Mouse (Mus musculus) right cerebral cortex, adult 2 months (tissue): ENCODE measurements around the gene Hnf1b.
A peak's percentile ranks its signal among the peaks of the same experiment; 100 is the strongest.

Source experiments
- DNase-seq, 2 experiments: peaks; one replicate each; pipeline ENCODE4 v3.0.0; 2021 to 2022; ENCODE audit warnings: low spot score in 2 of 2

Hnf1b gene

GRCm38 (mm10) chr11:83849529-83850335, at the start of gene Hnf1b:
TSS of gene Hnf1b (plus strand) at chr11:83850063.
- DNase-seq: peak in 1 of 2 experiments; percentile 6

DNA sequence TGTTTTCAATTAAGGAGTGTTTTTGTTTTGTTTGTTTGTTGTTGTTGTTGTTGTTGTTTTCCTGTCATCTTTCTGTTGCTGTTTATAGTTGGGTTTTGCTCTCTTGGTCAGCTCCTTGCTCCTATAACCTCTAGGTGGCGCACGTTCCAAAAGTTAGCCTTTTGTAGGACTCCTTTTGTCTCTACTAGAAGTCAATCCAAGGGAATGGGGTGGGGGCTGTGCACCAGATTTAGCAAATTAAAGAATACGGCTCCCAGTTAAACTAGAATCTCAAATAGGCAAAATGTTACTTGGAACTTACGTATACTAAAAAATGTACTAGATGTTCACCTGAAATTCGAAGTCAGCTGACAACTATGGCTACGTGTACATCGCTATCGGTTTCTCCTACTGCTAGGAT, 47.7 kb upstream of the Hnf1b start:
- peak; percentile 15 to 34 for DNase-seq

GRCm38 (mm10) chr11:83802581-83802980, 47.3 kb upstream of the Hnf1b start:
- no peak for DNase-seq

DNA sequence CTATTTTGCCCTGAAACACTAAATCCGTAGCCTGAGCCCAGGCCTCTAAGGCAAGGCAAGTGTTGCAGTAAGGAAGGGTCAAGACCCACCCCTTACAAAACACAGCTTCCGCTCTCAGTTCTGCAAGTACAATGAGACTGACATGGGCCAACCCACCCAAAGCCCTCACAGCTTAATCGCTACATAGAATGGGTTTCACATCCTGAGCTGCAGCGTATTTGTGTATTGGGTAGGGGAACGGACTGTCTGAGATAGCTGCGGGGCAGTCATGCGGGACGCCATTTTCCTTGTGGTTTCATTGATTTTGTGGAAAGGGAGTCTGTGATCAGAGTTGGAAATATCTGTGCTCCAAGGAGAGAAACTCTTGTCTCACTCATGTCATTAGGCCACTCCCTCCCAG, 39.4 kb upstream of the Hnf1b start:
- DNase-seq: no peak

GRCm38 (mm10) chr11:83815191-83815590, 34.7 kb upstream of the Hnf1b start:
- DNase-seq: no peak

GRCm38 (mm10) chr11:83815628-83816027, 34.2 kb upstream of the Hnf1b start:
- peak; percentile 40 to 61 for DNase-seq

DNA sequence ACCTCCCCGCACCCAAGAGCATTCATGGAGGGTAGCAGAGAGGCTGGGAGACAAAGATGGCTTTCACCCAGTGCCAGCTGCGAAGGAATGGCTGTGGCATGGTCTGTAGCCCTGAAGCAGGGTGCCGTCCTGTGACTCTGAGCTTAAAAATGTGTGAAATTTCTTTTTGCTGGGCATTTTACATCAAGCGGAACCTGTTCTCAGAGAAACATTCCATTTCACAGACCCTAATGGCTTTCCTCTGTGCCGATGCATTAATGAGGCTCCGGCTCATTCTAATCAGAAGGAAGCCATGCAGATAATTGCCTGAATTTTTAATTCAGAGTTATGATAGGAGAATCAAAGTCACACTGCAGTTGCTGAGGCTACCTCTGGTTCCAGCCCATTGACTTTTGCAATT, 32.8 kb upstream of the Hnf1b start:
- DNase-seq: no peak

GRCm38 (mm10) chr11:83817994-83818393, 31.9 kb upstream of the Hnf1b start:
- DNase-seq: no peak

DNA sequence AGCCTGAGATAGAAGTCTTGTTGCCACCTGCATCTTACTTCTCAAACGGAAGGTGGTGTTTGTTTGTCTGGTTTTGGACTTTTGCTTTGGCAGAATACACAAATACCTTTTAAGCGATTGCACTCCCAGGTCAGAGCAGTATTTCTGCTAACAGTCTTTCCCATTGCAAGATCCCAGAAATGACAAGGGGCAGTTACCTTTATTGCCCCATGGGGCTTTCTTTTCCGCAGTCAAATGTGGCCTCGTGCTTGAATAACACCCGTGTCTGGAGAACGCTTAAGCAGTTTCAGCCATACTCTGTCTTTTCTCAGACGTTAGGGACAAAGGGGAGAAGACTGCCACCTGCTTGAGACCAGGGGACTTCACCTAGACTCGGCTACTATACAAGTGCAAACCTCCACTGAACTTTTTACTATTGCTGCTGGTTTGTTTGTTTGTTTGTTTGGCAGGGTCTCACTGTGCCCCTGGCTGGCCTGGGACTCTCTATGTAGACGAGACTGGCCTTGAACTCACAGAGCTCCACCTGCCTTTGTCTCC, 31.2 kb upstream of the Hnf1b start:
- no peak for DNase-seq

DNA sequence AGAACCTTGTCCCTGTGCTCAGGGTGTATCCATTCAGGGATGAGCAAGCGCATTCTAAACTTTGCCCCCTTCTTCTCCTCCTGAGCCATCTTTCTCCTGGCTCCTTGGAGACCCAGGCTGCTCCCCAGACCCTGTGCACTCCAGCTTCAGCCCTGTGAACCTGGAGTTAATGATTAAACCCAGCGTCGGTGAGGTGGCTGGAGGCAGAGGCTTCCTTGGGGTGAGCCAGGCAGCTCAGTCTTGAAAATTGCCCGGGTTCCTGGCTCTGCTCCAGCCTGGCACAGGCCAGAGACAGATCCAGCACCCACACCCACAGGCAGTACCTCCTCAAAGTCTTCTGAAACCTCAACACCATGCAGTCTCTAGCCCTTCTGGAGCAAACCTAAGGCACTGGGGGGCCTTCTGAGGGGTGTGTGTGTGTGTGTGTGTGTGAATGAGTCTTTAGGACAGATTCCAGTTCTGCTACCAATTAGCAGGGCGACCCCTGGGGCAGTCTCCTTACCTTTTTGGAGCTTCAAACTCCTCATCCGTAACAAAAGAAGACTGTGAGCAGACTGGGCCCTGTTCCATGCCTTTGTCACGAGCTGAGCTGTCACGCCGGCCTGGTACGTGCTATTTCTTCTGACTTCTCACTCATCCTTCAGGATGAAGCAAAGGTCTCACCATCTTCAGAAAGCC, 29.9 kb upstream of the Hnf1b start:
- DNase-seq: no peak

- DNase-seq: no peak
Observed at GRCm38 (mm10) chr11:83826142-83826541, 23.7 kb upstream of the Hnf1b start.

- DNase-seq: no peak
Observed at GRCm38 (mm10) chr11:83828553-83829142, 21.2 kb upstream of the Hnf1b start.

GRCm38 (mm10) chr11:83832389-83832788, 17.5 kb upstream of the Hnf1b start:
- no peak for DNase-seq

- no peak for DNase-seq
Observed at GRCm38 (mm10) chr11:83833517-83833916, 16.3 kb upstream of the Hnf1b start.

- no peak for DNase-seq
Observed at GRCm38 (mm10) chr11:83833959-83834496, 15.8 kb upstream of the Hnf1b start.

DNA sequence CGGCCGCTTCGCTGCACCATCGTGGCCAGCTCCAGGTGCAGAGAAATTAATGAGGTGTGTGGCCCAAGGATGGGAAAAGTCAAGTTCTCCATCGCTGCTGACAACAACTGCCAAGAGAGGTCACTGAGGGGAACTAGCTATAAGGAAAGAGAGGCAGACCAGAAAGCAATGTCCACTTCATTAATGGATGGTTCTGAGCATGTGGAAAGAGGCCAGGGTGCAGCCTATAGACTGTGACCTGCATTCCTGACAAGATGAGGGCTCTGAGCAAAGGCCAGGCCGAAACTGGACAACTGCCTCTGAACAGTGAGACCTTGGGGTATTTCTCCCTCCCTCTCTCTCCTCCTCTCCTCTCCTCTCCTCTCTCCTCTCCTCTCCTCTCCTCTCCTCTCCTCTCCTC, 10.4 kb upstream of the Hnf1b start:
- no peak for DNase-seq

- DNase-seq: no peak
Observed at GRCm38 (mm10) chr11:83843534-83843933, 6.3 kb upstream of the Hnf1b start.

DNA sequence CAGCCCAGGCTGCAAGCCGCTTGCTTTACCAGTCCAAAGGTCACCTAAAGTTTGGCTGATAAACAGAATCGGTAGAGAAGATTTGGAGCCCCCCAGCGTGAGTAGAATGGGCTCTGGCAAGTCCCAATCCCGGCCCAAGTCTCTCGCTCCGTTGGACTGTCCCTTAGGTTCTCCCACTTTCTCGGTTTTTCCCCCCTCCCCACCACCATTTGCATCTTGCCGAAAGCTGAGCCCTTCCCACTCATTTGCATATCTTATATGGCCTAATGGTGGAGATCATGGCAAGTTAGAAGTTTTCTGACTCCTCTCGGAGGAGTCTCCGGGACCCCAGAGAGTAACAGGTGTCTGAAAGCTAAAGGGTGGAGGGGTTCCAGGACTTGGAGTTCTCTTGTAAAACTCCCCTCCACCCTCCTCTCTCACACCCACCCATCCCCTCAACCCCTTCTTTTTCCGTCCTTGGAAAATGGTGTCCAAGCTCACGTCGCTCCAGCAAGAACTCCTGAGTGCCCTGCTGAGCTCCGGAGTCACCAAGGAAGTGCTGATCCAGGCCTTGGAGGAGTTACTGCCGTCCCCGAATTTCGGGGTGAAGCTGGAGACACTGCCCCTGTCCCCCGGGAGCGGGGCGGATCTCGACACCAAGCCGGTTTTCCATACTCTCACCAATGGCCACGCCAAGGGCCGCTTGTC, 866 bp downstream of the Hnf1b start:
- DNase-seq: no peak

GRCm38 (mm10) chr11:83851273-83852015, 1.6 kb downstream of the Hnf1b start:
- DNase-seq: no peak

DNA sequence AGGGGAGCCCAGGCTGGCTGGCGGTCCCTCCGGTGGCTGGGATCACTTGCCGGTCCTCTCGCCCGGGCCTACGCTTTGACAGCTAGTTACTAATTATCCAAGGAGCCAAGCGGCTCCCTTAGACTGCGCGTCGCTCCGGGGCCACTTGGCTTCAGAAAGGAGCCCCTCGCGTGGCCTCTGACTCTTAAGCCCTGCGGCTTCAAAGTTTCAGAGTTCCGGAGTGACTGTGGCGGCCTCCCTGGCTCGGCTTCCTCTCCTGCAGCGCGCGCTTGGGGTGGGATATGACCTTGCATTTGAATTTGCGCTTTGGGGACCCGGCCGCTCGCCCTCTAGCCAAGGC, 2.1 kb downstream of the Hnf1b start:
- no peak for DNase-seq
